Mouse (Mus musculus) MEL (cell line): ENCODE data around the gene Hmga1. TPM values are rescaled to one million over a fixed set of nuclear protein-coding genes. Genes with fewer than 3 reads are reported as not detected.
A peak's percentile ranks its signal among the peaks of the same experiment; 100 is the strongest.

Experiments used
- DNase-seq: peaks from one replicate; pipeline ENCODE4 v3.0.0; 2011; ENCODE audit warnings: low read depth, low spot score
- H3K27ac ChIP-seq: 2 replicates; pipeline ENCODE4 v1.5.1; 2012; ENCODE audit warnings: low read depth, mild to moderate bottlenecking, control low read depth, low read length, moderate library complexity; ENCODE audit not compliant: control insufficient read depth
- H3K27me3 ChIP-seq, 2 experiments: fragments of 150-350 bp in 1 of 2; sonication (generic) in 1 of 2; 2 replicates each; pipeline ENCODE4 v1.6.1; 2012; ENCODE audit warnings: low read length in 2 of 2, mild to moderate bottlenecking in 2 of 2, improper control_type of control experiment in 1 of 2, moderate library complexity in 1 of 2; ENCODE audit not compliant: insufficient read depth in 2 of 2, control insufficient read depth in 1 of 2
- H3K36me3 ChIP-seq, 2 experiments: 2 replicates each; pipeline ENCODE4 v1.6.1; 2012 to 2014; ENCODE audit warnings: low read length in 2 of 2, improper control_type of control experiment in 1 of 2, inconsistent platforms in 1 of 2, mild to moderate bottlenecking in 1 of 2; ENCODE audit not compliant: insufficient read depth in 2 of 2, control insufficient read depth in 1 of 2
- H3K4me1 ChIP-seq, 2 experiments: fragments of 150-350 bp in 1 of 2; sonication (generic) in 1 of 2; 2 replicates each; pipeline ENCODE4 v1.6.1; 2012; ENCODE audit warnings: low read length in 2 of 2, improper control_type of control experiment in 1 of 2, mild to moderate bottlenecking in 1 of 2; ENCODE audit not compliant: insufficient read depth in 2 of 2, control insufficient read depth in 1 of 2
- H3K4me3 ChIP-seq, 2 experiments: fragments of 150-350 bp in 1 of 2; sonication (generic) in 1 of 2; 2 replicates each; pipeline ENCODE4 v1.5.1; 2012; ENCODE audit warnings: low read depth in 2 of 2, low read length in 2 of 2, mild to moderate bottlenecking in 2 of 2, moderate library complexity in 2 of 2, control low read depth in 1 of 2, improper control_type of control experiment in 1 of 2; ENCODE audit not compliant: control insufficient read depth in 1 of 2, insufficient read depth in 1 of 2
- H3K79me2 ChIP-seq: 2 replicates; pipeline ENCODE4 v1.6.1; 2012; ENCODE audit warnings: mild to moderate bottlenecking, low read length, moderate library complexity; ENCODE audit not compliant: control insufficient read depth, poor library complexity, insufficient read depth
- H3K9ac ChIP-seq: 2 replicates; pipeline ENCODE4 v1.6.1; 2012; ENCODE audit warnings: low read depth, mild to moderate bottlenecking, control low read depth, low read length, moderate library complexity; ENCODE audit not compliant: control insufficient read depth, poor library complexity, severe bottlenecking
- H3K9me3 ChIP-seq: fragments of 150-350 bp; sonication (generic); replicated peaks from 2 replicates; pipeline ENCODE4 v1.6.1; 2012; ENCODE audit warnings: mild to moderate bottlenecking, low read length, improper control_type of control experiment, moderate library complexity; ENCODE audit not compliant: insufficient read depth
- BHLHE40 ChIP-seq: IDR thresholded peaks from 2 replicates; pipeline ENCODE4 v1.6.1; 2012; ENCODE audit warnings: low read depth, mild to moderate bottlenecking, inconsistent platforms, low read length, improper control_type of control experiment, borderline replicate concordance
- CHD1 ChIP-seq: IDR thresholded peaks from 2 replicates; pipeline ENCODE4 v1.6.1; 2012; ENCODE audit warnings: low read depth, mild to moderate bottlenecking, inconsistent platforms, low read length, improper control_type of control experiment
- CTCF ChIP-seq, 3 experiments: IDR thresholded peaks in 2 of 3; conservative IDR thresholded peaks in 1 of 3; 2 replicates each; pipeline ENCODE4 v1.5.1; 2011 to 2012; ENCODE audit warnings: low read length in 3 of 3, low read depth in 2 of 3, mild to moderate bottlenecking in 2 of 3, improper control_type of control experiment in 1 of 3, inconsistent platforms in 1 of 3, mixed read lengths in 1 of 3, moderate library complexity in 1 of 3; ENCODE audit not compliant: control insufficient read depth in 1 of 3, insufficient read depth in 1 of 3, poor library complexity in 1 of 3, severe bottlenecking in 1 of 3
- ELF1 ChIP-seq: IDR thresholded peaks from 2 replicates; pipeline ENCODE4 v1.6.1; 2014; ENCODE audit warnings: low read depth, mild to moderate bottlenecking, inconsistent platforms, low read length, improper control_type of control experiment, moderate library complexity
- GATA1 ChIP-seq: IDR thresholded peaks from 2 replicates; pipeline ENCODE4 v1.6.1; 2011; ENCODE audit warnings: low read depth, low read length, improper control_type of control experiment
- HCFC1 ChIP-seq: IDR thresholded peaks from 2 replicates; pipeline ENCODE4 v1.6.1; 2012; ENCODE audit warnings: low read depth, mild to moderate bottlenecking, inconsistent platforms, low read length, improper control_type of control experiment, moderate library complexity
- KAT2A ChIP-seq: conservative IDR thresholded peaks from 2 replicates; pipeline ENCODE4 v1.6.1; 2012; ENCODE audit warnings: low read depth, low read length, improper control_type of control experiment, inconsistent platforms
- MAX ChIP-seq: IDR thresholded peaks from 2 replicates; pipeline ENCODE4 v1.6.1; 2011; ENCODE audit warnings: low read length, improper control_type of control experiment
- MAZ ChIP-seq: IDR thresholded peaks from 2 replicates; pipeline ENCODE4 v1.6.1; 2012; ENCODE audit warnings: low read depth, mild to moderate bottlenecking, inconsistent platforms, low read length, improper control_type of control experiment
- MEF2A ChIP-seq: IDR thresholded peaks from 2 replicates; pipeline ENCODE4 v1.6.1; 2014; ENCODE audit warnings: low read depth, mild to moderate bottlenecking, inconsistent platforms, low read length, improper control_type of control experiment; ENCODE audit not compliant: poor library complexity, insufficient replicate concordance, severe bottlenecking; ENCODE audit errors: extremely low read depth
- MXI1 ChIP-seq: IDR thresholded peaks from 2 replicates; pipeline ENCODE4 v1.6.1; 2011; ENCODE audit warnings: mild to moderate bottlenecking, low read depth, low read length, improper control_type of control experiment
- MYB ChIP-seq: IDR thresholded peaks from 2 replicates; pipeline ENCODE4 v1.6.1; 2011; ENCODE audit warnings: mild to moderate bottlenecking, low read depth, low read length, improper control_type of control experiment
- POLR2A ChIP-seq, 2 experiments: IDR thresholded peaks; 2 replicates each; pipeline ENCODE4 v1.6.1; 2011 to 2012; ENCODE audit warnings: low read length in 2 of 2, mild to moderate bottlenecking in 2 of 2, control low read depth in 1 of 2, improper control_type of control experiment in 1 of 2, low read depth in 1 of 2, moderate library complexity in 1 of 2; ENCODE audit not compliant: control insufficient read depth in 1 of 2, insufficient read depth in 1 of 2, poor library complexity in 1 of 2
- POLR2AphosphoS2 ChIP-seq: IDR thresholded peaks from 2 replicates; pipeline ENCODE4 v1.6.1; 2011; ENCODE audit warnings: low read length, improper control_type of control experiment
- SMC3 ChIP-seq: IDR thresholded peaks from 2 replicates; pipeline ENCODE4 v1.6.1; 2011; ENCODE audit warnings: low read depth, low read length, improper control_type of control experiment
- TAL1 ChIP-seq: IDR thresholded peaks from 2 replicates; pipeline ENCODE4 v1.6.1; 2012; ENCODE audit warnings: mild to moderate bottlenecking, inconsistent platforms, low read length, moderate library complexity, mixed read lengths
- TBP ChIP-seq: IDR thresholded peaks from 2 replicates; pipeline ENCODE4 v1.8.0; 2011; ENCODE audit warnings: low read depth, low read length, improper control_type of control experiment
- TCF12 ChIP-seq: IDR thresholded peaks from 2 replicates; pipeline ENCODE4 v1.6.1; 2014; ENCODE audit warnings: low read depth, mild to moderate bottlenecking, inconsistent platforms, low read length, improper control_type of control experiment, moderate library complexity
- ZC3H11A ChIP-seq: IDR thresholded peaks from 2 replicates; pipeline ENCODE4 v1.6.1; 2012; ENCODE audit warnings: low read depth, mild to moderate bottlenecking, inconsistent platforms, low read length, improper control_type of control experiment
- polyA plus RNA-seq, 2 experiments: library from polyadenylated mRNA; stranded (reverse) in 1 of 2; unstranded in 1 of 2; fragments of >175 nt in 1 of 2; fragments of >200 nt in 1 of 2; gene quantifications; 2 replicates each; pipeline versions ENCODE4 v1.2.1 to v1.2.4; 2012; ENCODE audit warnings: low replicate concordance in 2 of 2, low read depth in 1 of 2; ENCODE audit not compliant: insufficient read length in 2 of 2, insufficient read depth in 1 of 2, missing spikeins in 1 of 2
- total RNA-seq: library from RNA; depleted of rRNA; stranded (reverse); fragments of 300-350 nt; gene quantifications from 2 replicates; pipeline ENCODE4 v1.2.3, GENCODE M21; 2012

Gene Hmga1
- total and polyA plus RNA-seq, 3 experiments, result 96.0 to 112 TPM; not detected in 1

GRCm38 (mm10) chr17:27576056-27576455, 19.8 kb downstream of the Hmga1 start:
- Histone ChIP-seq H3K4me3 (no peak overlapping the region), H3K9me3 (no peaks in the 10 kb centered on the region), H3K79me2 (no peaks in the 10 kb centered on the region), H3K27ac (no peak overlapping the region), H3K4me1 (no peaks in the 10 kb centered on the region), H3K9ac (no peak overlapping the region), H3K27me3 (no peaks in the 10 kb centered on the region), H3K36me3 (no peaks in the 10 kb centered on the region; a peak in 1 of 4 replicates)
- no peak for DNase-seq
- no peak for TF ChIP-seq TCF12
- TF ChIP-seq TAL1, result no peak
- TF ChIP-seq MAX, result no peak
- no peak for TF ChIP-seq MAZ
- TF ChIP-seq MEF2A, result no peak
- TF ChIP-seq KAT2A, result no peak
- no peak for TF ChIP-seq TBP
- TF ChIP-seq BHLHE40, result no peak
- no peak for TF ChIP-seq GATA1
- no peak for TF ChIP-seq POLR2A (IDR thresholded peaks at IDR 0.05; ENCODE audit: control insufficient read depth in 1 of 2, insufficient read depth in 1 of 2, low read depth in 1 of 2, low read length in 2 of 2, poor library complexity in 1 of 2)
- TF ChIP-seq ELF1, result no peak
- no peak for TF ChIP-seq CHD1
- no peak for TF ChIP-seq MXI1
- TF ChIP-seq MYB, result no peak
- TF ChIP-seq ZC3H11A, result no peak

- Histone ChIP-seq H3K9me3 (no peaks in the 10 kb centered on the region), H3K79me2 (peaks cover 2% of the 10 kb centered on the region; the same call in 1 of the 2 replicates), H3K27me3 (no peaks in the 10 kb centered on the region), H3K4me1 (peaks cover 0 to under 1% of the 10 kb centered on the region in 2 experiments; a peak in 1 of 4 replicates), H3K27ac (no peak overlapping the region), H3K4me3 (no peak overlapping the region), H3K9ac (no peak overlapping the region), H3K36me3 (peaks cover 0 to 6% of the 10 kb centered on the region in 2 experiments; a peak in 3 of 4 replicates)
- TF ChIP-seq CTCF (IDR thresholded peaks at IDR 0.05 in 2 of 3, conservative IDR thresholded peaks at IDR 0.05 in 1 of 3; ENCODE audit: control insufficient read depth in 1 of 3, insufficient read depth in 1 of 3, low read depth in 2 of 3, low read length in 3 of 3, poor library complexity in 1 of 3, severe bottlenecking in 1 of 3) (peak in 2 of 3 experiments; percentile 16 to 19; a peak in 2 of 6 replicates), MYB (no peak), MEF2A (no peak), HCFC1 (no peak), POLR2AphosphoS2 (no peak), SMC3 (0 out of 2 replicates have a peak, but pooled peaks have one; percentile 16)
- no peak for DNase-seq
Observed at GRCm38 (mm10) chr17:27577468-27577867, 21.2 kb downstream of the Hmga1 start.
